Mouse (Mus musculus) kidney, postnatal 10 days (tissue): Measurements from ENCODE around the gene Trpc5.

ENCODE experiments used
- DNase-seq: peaks from one replicate; pipeline ENCODE4 v3.0.0; 2021; ENCODE audit warnings: mixed read lengths

Gene Trpc5

DNA sequence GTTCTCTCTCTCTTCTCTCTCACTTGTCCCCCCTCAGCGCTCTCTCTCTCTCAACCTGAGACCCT lies at the start of gene Trpc5:
Gene Trpc5 (minus strand): TSS at position 39 of the 65 bp plus-strand sequence.
- no peak for DNase-seq

DNA sequence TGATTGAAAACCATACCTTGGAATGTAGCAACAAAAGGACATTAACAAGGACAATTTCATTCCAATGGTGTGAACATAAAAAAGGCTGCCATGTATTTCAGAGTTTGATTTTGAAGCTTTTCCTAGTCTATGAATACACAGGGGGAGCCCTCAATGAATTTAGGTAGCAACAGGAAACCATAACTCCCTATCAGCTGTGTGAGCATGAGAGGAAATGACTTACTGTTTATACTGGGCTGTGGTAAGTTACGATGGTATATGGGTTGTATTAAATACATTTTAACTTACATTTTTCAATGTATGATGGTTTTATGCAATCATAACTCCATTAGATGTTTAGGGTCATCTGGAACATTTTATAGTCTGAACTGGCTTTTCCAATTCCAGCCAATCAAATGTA lies 28.4 kb upstream of the Trpc5 start:
- DNase-seq, result no peak

GRCm38 (mm10) chrX:144689859-144690181 lies 1.8 kb upstream of the Trpc5 start:
- no peak for DNase-seq

- no peak for DNase-seq
Observed at GRCm38 (mm10) chrX:144689119-144689858, 1.3 kb upstream of the Trpc5 start.

DNA sequence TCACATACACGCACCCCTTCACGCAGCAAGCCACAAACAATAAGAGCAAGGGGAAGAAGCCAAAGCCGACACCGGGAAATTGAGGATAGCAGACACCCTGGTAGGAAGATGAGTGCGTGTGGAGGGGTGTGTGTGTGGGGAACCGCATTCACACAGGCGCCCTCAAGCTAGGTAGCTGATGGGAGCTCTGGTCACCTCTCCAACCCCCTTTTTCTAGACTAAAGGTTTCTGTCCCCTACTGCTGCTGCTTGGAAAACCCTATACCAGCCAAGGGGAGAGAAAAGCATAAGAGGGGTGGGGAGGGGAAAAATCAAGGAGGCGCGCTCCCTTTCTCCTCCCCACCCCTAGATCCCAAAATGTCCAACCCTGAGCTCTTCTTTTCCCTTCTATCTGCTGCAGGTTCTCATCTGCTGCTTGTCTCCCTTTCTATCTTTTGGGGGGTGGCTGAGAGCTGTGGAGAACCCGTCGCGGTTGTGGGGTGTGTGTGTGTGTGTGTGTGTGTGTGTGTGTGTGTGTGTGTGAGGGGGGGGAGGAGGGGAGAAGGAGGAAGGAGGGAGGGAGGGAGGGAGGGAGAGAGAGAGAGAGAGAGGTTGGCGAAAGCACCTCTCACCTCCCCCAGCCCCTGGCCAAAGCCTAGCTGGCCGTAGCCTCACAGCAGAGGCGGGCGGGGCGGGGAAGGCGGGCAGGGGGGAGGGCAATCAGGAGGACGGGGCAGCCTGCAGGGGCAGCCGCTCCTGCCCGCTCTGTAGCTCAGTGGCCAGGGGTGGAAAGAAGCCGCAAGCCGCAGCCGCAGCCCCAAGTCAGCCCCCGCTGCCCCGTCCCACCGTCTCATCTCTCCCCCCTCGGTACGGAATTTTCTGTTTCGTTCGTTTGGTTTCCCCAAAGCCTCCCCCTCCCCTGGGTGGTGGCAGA lies 483 bp upstream of the Trpc5 start, which contains the start of gene Rtl4:
Gene Rtl4 (plus strand): TSS at position 701 of the 912 bp plus-strand sequence.
- peak; percentile 7 for DNase-seq

- no peak for DNase-seq
Observed at GRCm38 (mm10) chrX:144687742-144688141, 238 bp downstream of the Trpc5 start.

DNA sequence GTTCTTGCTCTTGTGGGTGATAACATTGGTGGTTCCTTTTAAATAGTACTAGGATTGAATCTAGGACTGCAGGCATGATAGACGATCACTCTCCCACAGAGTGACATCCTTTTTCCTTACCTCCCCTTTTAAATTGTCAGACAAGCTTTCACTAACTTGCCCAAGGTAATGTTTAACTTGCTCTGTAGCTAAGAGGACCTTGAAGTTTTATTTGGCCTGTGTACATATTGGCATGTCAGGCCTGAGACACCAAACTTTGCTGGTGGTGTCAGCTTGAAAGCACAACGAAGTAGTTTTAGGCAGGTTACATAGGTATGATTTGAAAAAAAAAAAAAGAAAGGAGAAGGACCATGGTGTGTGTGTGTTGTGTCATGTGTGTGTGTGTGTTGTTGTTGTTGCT lies 35.8 kb downstream of the Trpc5 start:
- DNase-seq, result no peak

DNA sequence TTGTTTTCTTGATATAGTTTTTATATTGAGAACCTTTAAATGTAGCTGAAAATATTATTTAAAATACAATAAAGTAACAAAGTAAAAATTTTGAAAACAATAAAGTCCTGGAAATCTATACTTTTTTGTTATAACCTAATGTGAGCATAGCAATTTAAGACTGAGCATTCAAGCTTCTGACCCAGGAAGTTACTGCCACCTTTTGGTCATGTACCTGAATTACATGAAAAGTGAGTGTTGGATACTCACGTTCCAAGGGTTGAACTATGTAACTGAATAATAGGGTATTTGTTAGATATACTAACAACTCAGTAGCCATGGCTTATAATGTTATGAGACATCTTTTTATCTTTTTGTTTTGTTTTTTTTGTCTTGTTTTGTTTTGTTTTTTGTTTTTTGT lies 42.6 kb downstream of the Trpc5 start:
- DNase-seq, result no peak

DNA sequence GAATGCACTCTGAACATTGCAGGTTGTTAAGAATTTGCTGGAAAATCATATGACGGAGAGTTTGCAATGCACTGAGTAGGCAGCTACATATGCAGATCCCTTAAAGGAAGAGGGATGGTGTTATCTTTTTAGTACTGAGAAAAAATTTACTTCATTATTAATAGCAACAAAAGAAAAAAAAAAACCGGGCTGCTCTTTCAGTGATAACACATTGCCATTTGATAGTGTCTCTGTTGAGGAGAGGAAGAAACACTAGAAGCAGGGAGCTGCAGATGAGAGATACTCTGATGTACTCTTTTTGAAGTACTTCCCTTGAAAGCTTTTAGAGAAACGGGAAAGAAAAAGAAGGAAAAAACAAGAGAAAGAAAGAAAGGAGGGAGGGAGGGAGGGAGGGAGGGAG lies 43.2 kb downstream of the Trpc5 start:
- no peak for DNase-seq

DNA sequence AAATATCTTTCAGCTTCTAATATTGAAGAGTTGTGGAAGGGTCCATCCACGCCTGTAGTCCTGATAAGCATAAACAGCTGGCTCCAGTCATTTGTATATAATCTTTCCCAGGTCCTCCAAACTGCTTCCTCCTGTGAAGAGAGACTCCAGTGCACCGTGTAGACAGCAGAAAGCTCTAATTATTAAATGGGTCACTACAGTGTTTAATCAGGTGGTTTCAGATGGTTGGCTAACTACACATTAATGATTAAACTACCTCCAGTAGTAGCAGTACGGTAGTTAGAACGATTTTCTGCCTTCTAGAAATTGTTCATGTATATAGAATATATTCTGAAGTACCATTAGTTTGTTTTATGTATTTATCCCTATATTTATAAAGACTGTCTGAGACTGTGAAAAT lies 75.2 kb downstream of the Trpc5 start:
- DNase-seq, result no peak

DNA sequence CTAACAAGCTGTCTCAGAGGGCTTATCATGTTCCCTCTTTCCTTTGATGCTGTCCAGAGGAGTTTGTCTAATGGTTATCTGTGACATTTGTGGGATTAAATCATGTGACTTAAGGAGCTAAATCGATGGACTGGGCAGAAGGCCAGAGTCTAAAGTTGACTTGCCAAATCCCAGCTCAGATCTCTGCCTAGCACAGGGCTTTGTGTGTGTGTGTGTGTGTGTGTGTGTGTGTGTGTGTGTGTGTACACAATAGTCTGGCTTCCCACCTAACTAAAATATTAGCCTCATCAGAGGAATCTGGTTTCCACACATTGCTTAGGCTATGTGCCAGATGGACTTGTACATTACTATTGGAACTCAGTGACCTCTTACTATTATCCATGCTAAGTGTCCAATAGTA lies 151.5 kb downstream of the Trpc5 start:
- no peak for DNase-seq

DNA sequence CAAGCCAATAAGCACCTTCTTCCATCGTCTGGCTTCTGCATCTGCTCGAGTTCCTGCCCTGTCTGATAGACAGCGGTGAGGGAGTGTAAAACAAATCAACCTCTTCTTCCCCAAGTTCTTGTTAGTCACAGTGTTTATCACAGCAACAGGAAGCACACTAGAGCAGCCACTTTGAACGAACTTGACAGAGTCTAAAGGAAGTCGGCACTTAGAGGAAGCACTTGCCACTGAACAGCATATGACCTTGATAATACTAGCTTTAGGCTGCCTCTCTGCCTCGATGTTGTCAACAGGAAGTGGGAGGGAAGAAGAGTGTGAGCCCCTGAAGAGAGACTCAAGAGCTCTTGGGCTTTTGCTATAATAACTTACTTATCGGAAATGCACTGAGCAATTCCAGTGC lies 161.9 kb downstream of the Trpc5 start:
- DNase-seq, result no peak

GRCm38 (mm10) chrX:144523239-144523638 lies 164.7 kb downstream of the Trpc5 start:
- no peak for DNase-seq

- no peak for DNase-seq
Observed at GRCm38 (mm10) chrX:144491394-144491793, 196.6 kb downstream of the Trpc5 start.

- DNase-seq, result no peak
Observed at GRCm38 (mm10) chrX:144464416-144464815, 223.6 kb downstream of the Trpc5 start.

GRCm38 (mm10) chrX:144456281-144456680 lies 231.7 kb downstream of the Trpc5 start, which contains the start of gene Trpc5os:
Trpc5os (plus strand) TSS chrX:144456581.
- no peak for DNase-seq

- DNase-seq, result no peak
Observed at GRCm38 (mm10) chrX:144423848-144424247, 264.1 kb downstream of the Trpc5 start.

DNA sequence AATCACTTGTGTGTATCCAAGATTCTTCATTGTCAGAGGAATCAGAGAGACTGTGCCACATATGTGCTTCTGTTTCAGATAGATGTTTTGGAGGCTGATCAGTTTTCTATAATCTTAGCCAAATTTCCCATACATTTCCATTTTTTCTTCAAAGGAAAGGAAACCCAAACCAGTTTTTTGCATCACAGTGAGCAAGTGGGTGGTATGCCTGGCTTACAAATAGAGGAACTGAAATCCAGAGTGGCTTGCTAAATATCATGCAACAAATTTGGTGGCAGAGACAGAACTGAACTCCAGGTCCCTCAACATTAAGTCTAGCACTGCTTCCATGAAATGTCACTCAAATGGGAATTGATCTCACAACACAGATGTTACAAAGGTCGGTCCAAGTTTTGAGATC lies 266.9 kb downstream of the Trpc5 start:
- DNase-seq, result no peak

- no peak for DNase-seq
Observed at GRCm38 (mm10) chrX:144420259-144420658, 267.7 kb downstream of the Trpc5 start.

DNA sequence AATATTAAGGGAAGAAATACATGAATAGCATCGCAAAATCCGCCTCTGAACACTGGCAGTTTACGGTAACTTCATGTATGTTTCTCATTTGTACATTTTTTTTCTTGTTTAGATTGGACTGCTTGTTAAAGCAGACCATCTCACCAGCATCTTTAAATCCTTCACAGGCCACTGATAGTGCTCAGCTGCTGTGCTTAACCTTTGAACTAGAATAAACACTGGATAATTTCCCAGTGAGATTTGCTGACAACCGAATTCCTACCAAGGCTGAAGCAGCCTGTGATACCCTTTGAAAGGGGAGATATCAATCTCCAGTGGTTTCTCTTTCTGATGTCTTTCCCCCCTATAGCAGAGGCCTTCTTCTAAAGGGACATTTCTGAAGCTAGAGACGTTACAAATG lies 279.9 kb downstream of the Trpc5 start:
- DNase-seq, result no peak

GRCm38 (mm10) chrX:144403526-144403925 lies 284.5 kb downstream of the Trpc5 start:
- peak; percentile 33 for DNase-seq

DNA sequence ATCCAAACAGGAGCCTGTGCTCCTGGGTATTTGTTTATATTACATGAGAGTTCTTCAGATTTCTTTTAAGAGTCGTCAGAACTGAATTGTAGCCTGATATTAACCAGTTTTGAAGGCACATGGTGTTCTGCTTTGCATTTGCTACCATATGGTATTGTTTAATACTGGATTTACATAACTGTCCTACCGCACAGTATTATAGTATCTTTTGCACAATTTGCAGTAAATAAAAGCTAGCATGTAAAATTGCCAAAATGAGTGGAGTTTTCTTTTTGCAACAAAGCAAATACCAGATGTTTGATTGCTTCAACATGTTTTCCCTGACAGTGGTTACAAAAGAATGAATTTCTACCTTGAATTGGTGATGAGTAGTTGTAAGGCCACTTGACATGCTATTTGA lies 313.8 kb downstream of the Trpc5 start:
- DNase-seq, result no peak

- DNase-seq, result no peak
Observed at GRCm38 (mm10) chrX:144338355-144338754, 349.6 kb downstream of the Trpc5 start.

GRCm38 (mm10) chrX:144337938-144338337 lies 350.0 kb downstream of the Trpc5 start:
- DNase-seq, result no peak
